Mouse (Mus musculus) midbrain, embryonic 16.5 days (tissue): ENCODE results near the gene Lect2. TPM values are rescaled to one million over a fixed set of nuclear protein-coding genes. Genes with fewer than 3 reads are reported as not detected.

Source experiments
- ATAC-seq: fragments of 200-750 bp; cut with Nextera tagmentation; 2 replicates; pipeline ENCODE4 v1.8.0; 2017; ENCODE audit warnings: moderate TSS enrichment
- H3K27ac ChIP-seq: fragments of 300-500 bp; sonication (generic); 2 replicates; pipeline ENCODE4 v1.5.1; 2014; ENCODE audit warnings: mild to moderate bottlenecking, low read length, mixed read lengths
- H3K27me3 ChIP-seq: fragments of 300-500 bp; sonication (generic); 2 replicates; pipeline ENCODE4 v1.6.1; 2014; ENCODE audit warnings: low read depth, low read length, mixed read lengths; ENCODE audit not compliant: control insufficient read depth, insufficient read depth
- H3K36me3 ChIP-seq: fragments of 300-500 bp; sonication (generic); 2 replicates; pipeline ENCODE4 v1.6.1; 2014; ENCODE audit warnings: mild to moderate bottlenecking, low read length, moderate library complexity, mixed read lengths; ENCODE audit not compliant: control insufficient read depth, insufficient read depth
- H3K4me1 ChIP-seq: fragments of 300-500 bp; sonication (generic); 2 replicates; pipeline ENCODE4 v1.6.1; 2014; ENCODE audit warnings: mild to moderate bottlenecking, low read length, mixed read lengths; ENCODE audit not compliant: control insufficient read depth, insufficient read depth
- H3K4me2 ChIP-seq: fragments of 300-500 bp; sonication (generic); 2 replicates; pipeline ENCODE4 v1.6.1; 2014; ENCODE audit warnings: mild to moderate bottlenecking, low read length, mixed read lengths
- H3K4me3 ChIP-seq: fragments of 300-500 bp; sonication (generic); 2 replicates; pipeline ENCODE4 v1.5.1; 2014; ENCODE audit warnings: low read depth, mild to moderate bottlenecking, low read length, moderate library complexity, mixed read lengths
- H3K9ac ChIP-seq: fragments of 300-500 bp; sonication (generic); 2 replicates; pipeline ENCODE4 v1.6.1; 2014; ENCODE audit warnings: low read depth, low read length, mixed read lengths
- H3K9me3 ChIP-seq: fragments of 300-500 bp; sonication (generic); replicated peaks from 2 replicates; pipeline ENCODE4 v1.6.1; 2014; ENCODE audit warnings: mild to moderate bottlenecking, low read length, mixed read lengths; ENCODE audit not compliant: control insufficient read depth, poor library complexity, severe bottlenecking
- WGBS: fragments of 180-500 bp; shearing (Covaris S2); extraction: QIAGEN DNeasy Blood & Tissue Kit; methylation state at CpG from one replicate; pipeline ENCODE4 v1.1.7; 2014; 5-methylcytosine and 5-hydroxymethylcytosine counted together
- polyA plus RNA-seq: library from polyadenylated mRNA; unstranded; fragments of >200 nt; fragmentation: Nextera tagmentation; extraction: Ambion mirVana; gene quantifications from 2 replicates; pipeline ENCODE4 v1.2.1, GENCODE M21; 2015

Gene Lect2
- polyA plus RNA-seq, 1 experiment from 2014 or later = not detected

DNA sequence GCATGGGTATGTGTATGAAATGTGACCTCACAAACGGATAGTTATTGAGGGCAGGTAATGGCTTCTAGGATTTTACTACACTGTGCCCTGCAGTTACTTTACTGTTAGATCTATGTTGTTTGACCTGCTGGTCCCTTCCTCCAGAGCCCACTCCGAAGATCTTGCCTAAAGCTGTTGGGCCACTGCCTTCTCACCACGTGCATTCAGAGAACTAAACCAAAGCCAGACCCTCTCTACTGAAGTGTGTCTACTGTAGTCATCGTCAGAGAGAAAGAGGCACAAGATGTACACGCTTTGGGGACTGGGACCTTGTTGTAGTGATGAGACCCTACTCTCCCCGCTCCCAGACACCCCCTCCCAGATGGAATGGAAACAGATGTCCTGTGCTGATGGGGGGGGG, 3.4 kb upstream of the Lect2 start:
- no peaks in the 10 kb centered on the region for H3K27me3 ChIP-seq
- H3K4me2 ChIP-seq = no peak overlapping the region
- no peak overlapping the region for H3K27ac ChIP-seq
- 86% methylated on average over 6 of the region's 6 CpGs for WGBS
- no peaks in the 10 kb centered on the region for H3K36me3 ChIP-seq
- ATAC-seq = no peak
- H3K9ac ChIP-seq = no peak overlapping the region
- H3K4me3 ChIP-seq = no peak overlapping the region
- no peaks in the 10 kb centered on the region for H3K9me3 ChIP-seq
- H3K4me1 ChIP-seq = peaks cover 8% of the 10 kb centered on the region

- Histone ChIP-seq H3K9ac (no peak overlapping the region), H3K27ac (no peak overlapping the region), H3K4me2 (no peak overlapping the region), H3K4me3 (no peak overlapping the region), H3K27me3 (no peaks in the 10 kb centered on the region), H3K9me3 (no peaks in the 10 kb centered on the region), H3K4me1 (peaks cover 8% of the 10 kb centered on the region), H3K36me3 (no peaks in the 10 kb centered on the region)
- no peak for ATAC-seq
- WGBS = 50% methylated on average over 1 of the region's 1 CpGs
Measured at GRCm38 (mm10) chr13:56550574-56550973, 2.3 kb upstream of the Lect2 start.

- Histone ChIP-seq H3K36me3 (no peaks in the 10 kb centered on the region), H3K9ac (no peak overlapping the region), H3K27ac (no peak overlapping the region), H3K4me2 (no peak overlapping the region), H3K27me3 (no peaks in the 10 kb centered on the region), H3K4me3 (no peak overlapping the region), H3K9me3 (no peaks in the 10 kb centered on the region), H3K4me1 (peaks cover 4% of the 10 kb centered on the region)
- 84% methylated on average over 4 of the region's 4 CpGs for WGBS
- no peak for ATAC-seq
Measured at GRCm38 (mm10) chr13:56549364-56549763, 1.1 kb upstream of the Lect2 start.

GRCm38 (mm10) chr13:56544956-56545355, 3.3 kb downstream of the Lect2 start:
- Histone ChIP-seq H3K9ac (no peak overlapping the region), H3K4me1 (no peaks in the 10 kb centered on the region), H3K27ac (no peak overlapping the region), H3K27me3 (no peaks in the 10 kb centered on the region), H3K4me3 (no peak overlapping the region), H3K4me2 (no peak overlapping the region), H3K9me3 (no peaks in the 10 kb centered on the region), H3K36me3 (no peaks in the 10 kb centered on the region)
- no peak for ATAC-seq
- 48% methylated on average over 3 of the region's 3 CpGs for WGBS

DNA sequence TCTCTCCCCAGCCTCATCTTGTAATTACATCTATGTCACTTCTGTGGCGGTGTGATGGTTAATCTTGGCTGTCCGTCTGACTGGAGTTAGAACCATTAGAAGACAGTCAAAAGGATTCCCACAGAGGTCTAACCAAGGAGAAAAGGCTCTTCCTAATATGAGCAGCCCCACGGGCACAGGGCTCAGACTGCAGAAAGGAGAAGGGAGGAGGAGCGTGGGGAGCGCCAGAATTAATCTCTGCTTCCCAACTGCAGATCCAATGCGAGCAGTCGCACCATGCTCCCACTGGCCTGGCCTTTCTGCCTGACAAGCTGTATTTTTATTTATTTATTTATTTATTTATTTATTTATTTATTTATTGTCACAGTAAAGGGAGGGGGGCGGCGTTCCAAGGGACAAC, 4.5 kb downstream of the Lect2 start:
- 44% methylated on average over 9 of the region's 9 CpGs for WGBS

GRCm38 (mm10) chr13:56539846-56540245, 8.5 kb downstream of the Lect2 start:
- no peaks in the 10 kb centered on the region for H3K36me3 ChIP-seq
- 97% methylated on average over 4 of the region's 4 CpGs for WGBS
- H3K27ac ChIP-seq = no peak overlapping the region
- H3K9ac ChIP-seq = no peak overlapping the region
- no peak for ATAC-seq
- H3K27me3 ChIP-seq = no peaks in the 10 kb centered on the region
- H3K9me3 ChIP-seq = peaks cover 4% of the 10 kb centered on the region; the same call in 1 of the 2 replicates
- no peaks in the 10 kb centered on the region for H3K4me1 ChIP-seq
- no peak overlapping the region for H3K4me2 ChIP-seq
- H3K4me3 ChIP-seq = no peak overlapping the region

More for the DNA sequence above, 4.5 kb downstream of the Lect2 start:
- Histone ChIP-seq H3K9ac (no peak overlapping the region), H3K36me3 (no peaks in the 10 kb centered on the region), H3K4me1 (no peaks in the 10 kb centered on the region), H3K27me3 (no peaks in the 10 kb centered on the region), H3K9me3 (no peaks in the 10 kb centered on the region), H3K4me3 (no peak overlapping the region), H3K27ac (no peak overlapping the region), H3K4me2 (no peak overlapping the region)
- no peak for ATAC-seq

- no peaks in the 10 kb centered on the region for H3K4me1 ChIP-seq
- 92% methylated on average over 12 of the region's 12 CpGs for WGBS
- H3K4me3 ChIP-seq = no peak overlapping the region
- no peak overlapping the region for H3K9ac ChIP-seq
- no peak overlapping the region for H3K4me2 ChIP-seq
- H3K9me3 ChIP-seq = peaks cover 15% of the 10 kb centered on the region; the same call in 1 of the 2 replicates
- no peaks in the 10 kb centered on the region for H3K27me3 ChIP-seq
- H3K27ac ChIP-seq = no peak overlapping the region
- no peaks in the 10 kb centered on the region; the same call in 1 of the 2 replicates for H3K36me3 ChIP-seq
- ATAC-seq = no peak
Measured at GRCm38 (mm10) chr13:56537026-56537425, 11.3 kb downstream of the Lect2 start.

DNA sequence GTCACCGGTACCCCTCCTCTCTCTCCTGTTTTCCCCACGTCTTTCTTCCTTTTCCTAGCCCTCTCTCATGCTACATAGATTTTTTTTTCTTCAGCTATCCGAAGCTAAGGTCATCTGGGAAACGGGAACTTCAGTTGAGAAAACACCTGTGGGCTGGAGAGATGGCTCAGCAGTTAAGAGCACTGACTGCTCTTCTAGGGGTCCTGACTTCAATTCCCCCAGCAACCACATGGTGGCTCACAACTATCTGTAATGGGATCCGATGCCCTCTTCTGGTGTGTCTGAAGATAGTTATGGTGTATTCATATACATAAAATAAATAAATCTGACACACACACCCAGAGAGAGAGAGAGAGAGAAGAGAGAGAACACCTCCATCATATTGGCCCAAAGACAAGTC, 12.7 kb downstream of the Lect2 start:
- Histone ChIP-seq H3K27me3 (no peaks in the 10 kb centered on the region), H3K4me2 (no peak overlapping the region), H3K9ac (no peak overlapping the region), H3K4me3 (no peak overlapping the region), H3K36me3 (no peaks in the 10 kb centered on the region; the same call in 1 of the 2 replicates), H3K4me1 (no peaks in the 10 kb centered on the region), H3K27ac (no peak overlapping the region), H3K9me3 (peaks cover 15% of the 10 kb centered on the region; the same call in 1 of the 2 replicates)
- WGBS = 73% methylated on average over 5 of the region's 5 CpGs
- no peak for ATAC-seq

- H3K27me3 ChIP-seq = no peaks in the 10 kb centered on the region
- H3K9ac ChIP-seq = no peak overlapping the region
- no peaks in the 10 kb centered on the region for H3K4me1 ChIP-seq
- H3K4me2 ChIP-seq = no peak overlapping the region
- H3K9me3 ChIP-seq = peaks cover 15% of the 10 kb centered on the region; the same call in 1 of the 2 replicates
- H3K4me3 ChIP-seq = no peak overlapping the region
- WGBS = 85% methylated on average over 5 of the region's 5 CpGs
- ATAC-seq = no peak
- no peaks in the 10 kb centered on the region; the same call in 1 of the 2 replicates for H3K36me3 ChIP-seq
- no peak overlapping the region for H3K27ac ChIP-seq
Measured at GRCm38 (mm10) chr13:56534931-56535330, 13.4 kb downstream of the Lect2 start.
